Mouse (Mus musculus) kidney, adult 2 months (tissue): Measurements from ENCODE around the gene Trim71.

ENCODE experiments used
- CTCF ChIP-seq: fragments of 200-500 bp; conservative IDR thresholded peaks from 2 replicates; pipeline ENCODE4 v1.5.1; 2011; ENCODE audit warnings: low read depth, mild to moderate bottlenecking, control low read depth, low read length, moderate library complexity, mixed read lengths; ENCODE audit not compliant: insufficient read depth, insufficient read length
- POLR2A ChIP-seq: fragments of 200-500 bp; IDR thresholded peaks from one replicate; pipeline ENCODE4 v1.6.1; 2011; ENCODE audit warnings: low read depth, low read length, control low read depth

- TF ChIP-seq POLR2A (no peak), CTCF (no peak)
Measured at GRCm38 (mm10) chr9:114541279-114541741, 22.9 kb downstream of the Trim71 start.
